In genomic region chr9:58134906-58135305, GRCm38 (mm10) we compare ENCODE assay signal across 10 mouse cellular contexts. TPM values are rescaled to one million over a fixed set of nuclear protein-coding genes. Genes with fewer than 3 reads are reported as not detected.
DNase-seq lines count a peak whose midpoint lies in the region; ATAC-seq and TF ChIP-seq lines count a peak whose summit lies in the region.
"Had no signal": no experiment of that assay in that cellular context is flagged by ENCODE, and none has a peak within 500 bp of the region (broad histone marks: within the 10 kb centered on the region; RNA-seq: fewer than 3 reads in every experiment).

No protein-coding gene starts in this region.

- 0 out of 2 replicates have a peak overlapping the region, but pooled peaks have one; percentile 1 for H3K27ac ChIP-seq in kidney, postnatal 0 days
- peak overlapping the region; percentile 81 for H3K27ac ChIP-seq in embryonic facial prominence, embryonic 13.5 days
- H3K27ac ChIP-seq in neural tube, embryonic 11.5 days (ENCODE audit: low read depth, low read length), result peak overlapping the region; percentile 54; the same call in 1 of the 2 replicates

- no peak for DNase-seq in kidney, postnatal 0 days (ENCODE audit: low spot score)
- DNase-seq in kidney, adult 11 months, result no peak
- peak; percentile 57 for DNase-seq in cerebellum, adult 9-11 months
- DNase-seq in neural tube, embryonic 11.5 days (ENCODE audit: low spot score), result no peak
- DNase-seq in urinary bladder, postnatal 10 days (ENCODE audit: low spot score), result no peak
- DNase-seq: adrenal gland, postnatal 25 days; heart, adult 18-20 months had no signal

- WGBS in kidney, postnatal 0 days, result 25% methylated on average over 7 of the region's 7 CpGs
- WGBS in embryonic facial prominence, embryonic 13.5 days, result 29% methylated on average over 7 of the region's 7 CpGs
- WGBS in neural tube, embryonic 11.5 days, result 17% methylated on average over 7 of the region's 7 CpGs

- H3K4me2 ChIP-seq in kidney, postnatal 0 days (ENCODE audit: low read length), result 0 out of 2 replicates have a peak overlapping the region, but pooled peaks have one; percentile 1
- H3K4me2 ChIP-seq in embryonic facial prominence, embryonic 13.5 days, result peak overlapping the region; percentile 16
- H3K4me2 ChIP-seq in neural tube, embryonic 11.5 days (ENCODE audit: low read depth), result peak overlapping the region; percentile 21

- H3K4me1 ChIP-seq in kidney, postnatal 0 days (replicated peaks; ENCODE audit: insufficient read depth, low read length), result peaks cover 29% of the 10 kb centered on the region
- peaks cover 79% of the 10 kb centered on the region for H3K4me1 ChIP-seq in embryonic facial prominence, embryonic 13.5 days
- H3K4me1 ChIP-seq in neural tube, embryonic 11.5 days (ENCODE audit: control insufficient read depth, insufficient read depth, low read length), result peaks cover 20% of the 10 kb centered on the region; the same call in 1 of the 2 replicates

- H3K4me3 ChIP-seq in kidney, postnatal 0 days (replicated peaks; ENCODE audit: low read depth, low read length), result no peak overlapping the region
- H3K4me3 ChIP-seq in embryonic facial prominence, embryonic 13.5 days, result no peak overlapping the region
- no peak overlapping the region for H3K4me3 ChIP-seq in neural tube, embryonic 11.5 days (ENCODE audit: low read depth, low read length)

- TF ChIP-seq CTCF in kidney, postnatal 0 days (IDR thresholded peaks at IDR 0.05; ENCODE audit: low read depth), result no peak

- no peaks in the 10 kb centered on the region for H3K9me3 ChIP-seq in kidney, postnatal 0 days (replicated peaks; ENCODE audit: low read length)
- no peaks in the 10 kb centered on the region for H3K9me3 ChIP-seq in embryonic facial prominence, embryonic 13.5 days
- H3K9me3 ChIP-seq in neural tube, embryonic 11.5 days (ENCODE audit: control insufficient read depth, low read length), result no peaks in the 10 kb centered on the region

- no peaks in the 10 kb centered on the region for H3K27me3 ChIP-seq in kidney, postnatal 0 days (ENCODE audit: insufficient read depth, low read length)
- H3K27me3 ChIP-seq in embryonic facial prominence, embryonic 13.5 days, result no peaks in the 10 kb centered on the region
- peaks cover 15% of the 10 kb centered on the region for H3K27me3 ChIP-seq in neural tube, embryonic 11.5 days (ENCODE audit: control insufficient read depth, insufficient read depth, low read length)

- ATAC-seq in kidney, postnatal 0 days (replicated peaks; ENCODE audit: low FRiP score, low read depth), result no peak
- ATAC-seq in embryonic facial prominence, embryonic 13.5 days (ENCODE audit: insufficient number of reproducible peaks, insufficient read depth, low FRiP score, low TSS enrichment, low read depth), result no peak
- ATAC-seq in neural tube, embryonic 11.5 days (ENCODE audit: insufficient read depth, low FRiP score, low TSS enrichment), result no peak
- no peak for ATAC-seq in monocyte, adult 5-6 weeks (replicated peaks; ENCODE audit: insufficient number of reproducible peaks, low FRiP score, low TSS enrichment, poor library complexity, severe bottlenecking)

- H3K9ac ChIP-seq in kidney, postnatal 0 days (ENCODE audit: low read depth, low read length), result no peak overlapping the region
- H3K9ac ChIP-seq in embryonic facial prominence, embryonic 13.5 days, result no peak overlapping the region
- no peak overlapping the region for H3K9ac ChIP-seq in neural tube, embryonic 11.5 days (ENCODE audit: low read length)

- no peaks in the 10 kb centered on the region for H3K36me3 ChIP-seq in kidney, postnatal 0 days (ENCODE audit: insufficient read depth, low read length)
- no peaks in the 10 kb centered on the region for H3K36me3 ChIP-seq in embryonic facial prominence, embryonic 13.5 days
- H3K36me3 ChIP-seq in neural tube, embryonic 11.5 days (ENCODE audit: control insufficient read depth, insufficient read depth, low read length), result no peaks in the 10 kb centered on the region

RNA-seq across cellular contexts. Expression of gene Ccdc33, which starts 16.3 kb away (rescaled TPM):
- polyA plus RNA-seq in kidney, postnatal 0 days (2015; fragmentation: Nextera tagmentation; extraction: Ambion mirVana), result 0.09 and 0.13 TPM in 2 replicates
- 0.83 TPM in 1 of 2 replicates, not detected in the other for polyA plus RNA-seq in embryonic facial prominence, embryonic 13.5 days (2015; fragmentation: Nextera tagmentation; extraction: Ambion mirVana)
- 0.08 and 0.22 TPM in 2 replicates for polyA plus RNA-seq in neural tube, embryonic 11.5 days (2014; fragmentation: Nextera tagmentation; extraction: Ambion mirVana)
- not detected in 3 replicates for total RNA-seq in monocyte, adult 5-6 weeks (2017)
- total RNA-seq: megakaryocyte progenitor cell, adult 5-6 weeks had no signal

Comparison
In these comparisons a context has a peak if more than half of its experiments do, and no peak if none do; other contexts are left out.
1. H3K27ac ChIP-seq: peak in every context shown above with its lines; median percentile 81 in embryonic facial prominence, embryonic 13.5 days; 54 in neural tube, embryonic 11.5 days; 1 in kidney, postnatal 0 days.